Mouse (Mus musculus) adrenal gland, postnatal 4 days (tissue): ENCODE data around the gene Lrrc8c. TPM values are rescaled to one million over a fixed set of nuclear protein-coding genes. Genes with fewer than 3 reads are reported as not detected.
A peak's percentile ranks its signal among the peaks of the same experiment; 100 is the strongest.

Source experiments
- DNase-seq, 2 experiments: peaks; one replicate each; pipeline ENCODE4 v3.0.0; 2021 to 2022; ENCODE audit warnings: low spot score in 2 of 2, mixed read lengths in 2 of 2
- long read RNA-seq, 2 experiments: library from polyadenylated mRNA; stranded (forward); transcript quantifications; one replicate each; pipeline ENCODE4 v2.0.0; 2021
- total RNA-seq, 2 experiments: library from RNA; stranded (reverse); gene quantifications; 2 replicates each; pipeline ENCODE4 v1.2.3; 2021

Gene Lrrc8c
- total RNA-seq, result 10 to 100 TPM; 29.7 to 36.3 TPM
- long read RNA-seq, experiment 1, full-length matches to known transcripts, result 7 of 10 reads
- long read RNA-seq, experiment 1, partial matches to known transcripts, result 1 of 10 reads
- long read RNA-seq, experiment 1, other reads (novel, unspliced or antisense), result 2 of 10 reads
- long read RNA-seq, experiment 2, full-length matches to known transcripts, result 17 of 25 reads
- long read RNA-seq, experiment 2, partial matches to known transcripts, result 2 of 25 reads
- long read RNA-seq, experiment 2, other reads (novel, unspliced or antisense), result 6 of 25 reads

GRCm38 (mm10) chr5:105519096-105519975, at the start of gene Lrrc8c:
TSS of gene Lrrc8c (plus strand) at chr5:105519388.
- DNase-seq, result peak; percentile 74 to 77

- no peak for DNase-seq
These were observed 46.0 kb upstream of the Lrrc8c start for GRCm38 (mm10) chr5:105472983-105473705.

GRCm38 (mm10) chr5:105477527-105477926, 41.7 kb upstream of the Lrrc8c start:
- DNase-seq, result no peak

GRCm38 (mm10) chr5:105479673-105480072, 39.5 kb upstream of the Lrrc8c start:
- no peak for DNase-seq

- no peak for DNase-seq
These were observed 38.6 kb upstream of the Lrrc8c start for GRCm38 (mm10) chr5:105480561-105480960.

GRCm38 (mm10) chr5:105483632-105484031, 35.6 kb upstream of the Lrrc8c start:
- no peak for DNase-seq

- DNase-seq, result no peak
These were observed 34.9 kb upstream of the Lrrc8c start for GRCm38 (mm10) chr5:105484247-105484646.

- DNase-seq, result no peak
These were observed 34.3 kb upstream of the Lrrc8c start for GRCm38 (mm10) chr5:105484891-105485290.

GRCm38 (mm10) chr5:105490211-105490610, 29.0 kb upstream of the Lrrc8c start:
- DNase-seq, result no peak

- DNase-seq, result no peak
These were observed 27.8 kb upstream of the Lrrc8c start for GRCm38 (mm10) chr5:105491389-105491788.

- DNase-seq, result no peak
These were observed 26.6 kb upstream of the Lrrc8c start for GRCm38 (mm10) chr5:105492367-105493246.

- DNase-seq, result no peak
These were observed 25.8 kb upstream of the Lrrc8c start for GRCm38 (mm10) chr5:105493377-105493776.

- DNase-seq, result no peak
These were observed 24.8 kb upstream of the Lrrc8c start for GRCm38 (mm10) chr5:105494246-105494917.

- DNase-seq, result peak in 1 of 2 experiments; percentile 61
These were observed 24.0 kb upstream of the Lrrc8c start for GRCm38 (mm10) chr5:105494918-105495901.

GRCm38 (mm10) chr5:105496133-105496532, 23.1 kb upstream of the Lrrc8c start:
- no peak for DNase-seq

- DNase-seq, result no peak
These were observed 22.6 kb upstream of the Lrrc8c start for GRCm38 (mm10) chr5:105496586-105496985.

GRCm38 (mm10) chr5:105498429-105499000, 20.7 kb upstream of the Lrrc8c start:
- no peak for DNase-seq

GRCm38 (mm10) chr5:105499396-105499795, 19.8 kb upstream of the Lrrc8c start:
- no peak for DNase-seq
